11 mouse cellular contexts compared by ENCODE assay signal in genomic region chr1:180286081-180286831, GRCm38 (mm10). TPM values are rescaled to one million over a fixed set of nuclear protein-coding genes. Genes with fewer than 3 reads are reported as not detected.
A peak's percentile ranks its signal among the peaks of the same experiment; 100 is the strongest.
DNase-seq lines count a peak whose midpoint lies in the region; ATAC-seq and TF ChIP-seq lines count a peak whose summit lies in the region.
"Had no signal": no experiment of that assay in that cellular context is flagged by ENCODE, and none has a peak within 500 bp of the region (broad histone marks: within the 10 kb centered on the region; RNA-seq: fewer than 3 reads in every experiment).

No protein-coding gene starts in this region.

- ATAC-seq in heart, embryonic 11.5 days (replicated peaks; ENCODE audit: insufficient number of reproducible peaks, low FRiP score, low TSS enrichment): no peak
- no peak for ATAC-seq in erythroid progenitor cell, adult 5-6 weeks (replicated peaks; ENCODE audit: low FRiP score, poor library complexity, severe bottlenecking)

- no peak overlapping the region for H3K9ac ChIP-seq in heart, adult 2 months (ENCODE audit: low read depth, low read length)
- H3K9ac ChIP-seq in heart, embryonic 11.5 days (ENCODE audit: low read depth, low read length): no peak overlapping the region

- peak overlapping the region; percentile 85 for H3K27ac ChIP-seq in heart, adult 2 months
- H3K27ac ChIP-seq in heart, embryonic 11.5 days (ENCODE audit: low read depth, low read length): no peak overlapping the region
- peak overlapping the region; percentile 87 for H3K27ac ChIP-seq in limb, embryonic 10.5 days

- WGBS in heart, adult 2 months: 46% methylated on average over 15 of the region's 15 CpGs
- WGBS in heart, embryonic 11.5 days (ENCODE audit: insufficient replicate concordance): 67% methylated on average over 15 of the region's 15 CpGs
- 53% methylated on average over 15 of the region's 15 CpGs for WGBS in limb, embryonic 10.5 days

- TF ChIP-seq POLR2A in heart, adult 2 months (IDR thresholded peaks at IDR 0.05; ENCODE audit: insufficient read depth, low read depth, low read length): no peak

- TF ChIP-seq EP300 in heart, adult 2 months (IDR thresholded peaks at IDR 0.05; ENCODE audit: insufficient read depth, low read depth, low read length): peak; percentile 74; the same call in 1 of the 2 replicates

- H3K79me2 ChIP-seq in heart, adult 2 months (replicated peaks; ENCODE audit: control insufficient read depth, insufficient read depth, low read length): no peaks in the 10 kb centered on the region

- intact Hi-C loops in heart, adult 2 months (cut with DNase I): loop anchor here (2.0 kb wide), 1 partner anchor 17 kb away; no protein-coding TSS in a partner anchor

- no peak overlapping the region for H3K4me3 ChIP-seq in heart, adult 2 months
- no peak overlapping the region for H3K4me3 ChIP-seq in heart, embryonic 11.5 days (ENCODE audit: low read depth, low read length)
- peak overlapping the region; percentile 2; the same call in 1 of the 2 replicates for H3K4me3 ChIP-seq in limb, embryonic 10.5 days
- H3K4me3 ChIP-seq: erythroblast, embryonic 14.5 days had no signal

- H3K4me2 ChIP-seq in heart, embryonic 11.5 days: no peak overlapping the region

- peaks cover 18% of the 10 kb centered on the region for H3K4me1 ChIP-seq in heart, adult 2 months (ENCODE audit: control insufficient read depth, insufficient read depth, low read length)
- H3K4me1 ChIP-seq in heart, embryonic 11.5 days (ENCODE audit: control insufficient read depth, insufficient read depth, low read length): peaks cover 15% of the 10 kb centered on the region
- peaks cover 68% of the 10 kb centered on the region for H3K4me1 ChIP-seq in limb, embryonic 10.5 days

- TF ChIP-seq CTCF in heart, adult 2 months (IDR thresholded peaks at IDR 0.05): no peak

- H3K36me3 ChIP-seq in heart, adult 2 months (ENCODE audit: control insufficient read depth, insufficient read depth, low read length): no peaks in the 10 kb centered on the region
- H3K36me3 ChIP-seq in heart, embryonic 11.5 days (ENCODE audit: control insufficient read depth, insufficient read depth, low read length): no peaks in the 10 kb centered on the region
- no peaks in the 10 kb centered on the region for H3K36me3 ChIP-seq in limb, embryonic 10.5 days

- H3K9me3 ChIP-seq in heart, embryonic 11.5 days (replicated peaks; ENCODE audit: control insufficient read depth, low read length): no peaks in the 10 kb centered on the region
- no peaks in the 10 kb centered on the region for H3K9me3 ChIP-seq in limb, embryonic 10.5 days (replicated peaks)

- H3K27me3 ChIP-seq in heart, adult 2 months (ENCODE audit: control insufficient read depth, insufficient read depth, low read length): no peaks in the 10 kb centered on the region
- 0 out of 2 replicates have a peak, but pooled peaks cover 2% of the 10 kb centered on the region for H3K27me3 ChIP-seq in heart, embryonic 11.5 days (ENCODE audit: control insufficient read depth, insufficient read depth, low read length)
- no peaks in the 10 kb centered on the region for H3K27me3 ChIP-seq in limb, embryonic 10.5 days (ENCODE audit: low read depth, poor library complexity, severe bottlenecking)
- H3K27me3 ChIP-seq: CH12.LX had no signal

- DNase-seq in heart, adult 2 months: peak; percentile 65 to 70
- DNase-seq in adrenal gland, postnatal 25 days: peak; percentile 34
- DNase-seq in gastrocnemius, postnatal 25 days: peak; percentile 30
- peak; percentile 71 for DNase-seq in limb, embryonic 10.5 days (ENCODE audit: low spot score)
- no peak for DNase-seq in frontal cortex, postnatal 14 days (ENCODE audit: low spot score in 2 of 2)
- DNase-seq in left cerebral cortex, adult 9 months (ENCODE audit: low spot score in 2 of 2): no peak
- DNase-seq: right cerebral cortex, postnatal 4 days had no signal

RNA-seq across cellular contexts. Expression of gene Psen2, which starts 23.0 kb away (rescaled TPM):
- total RNA-seq in heart, adult 2 months (2021): 10 to 100 TPM; 11.6 to 13.1 TPM
- polyA plus RNA-seq in heart, adult 2 months (2012; rRNA removed): 30.5 and 35.8 TPM in 2 replicates
- 14.7 and 17.3 TPM in 2 replicates for polyA plus RNA-seq in heart, embryonic 11.5 days (2014; fragmentation: Nextera tagmentation; extraction: Ambion mirVana)
- 31.0 and 35.5 TPM in 2 replicates for total RNA-seq in adrenal gland, postnatal 25 days (2021)
- total RNA-seq in gastrocnemius, postnatal 25 days (2021): 1 to 10 TPM; 6.8 to 8.4 TPM
- 6.7 and 7.1 TPM in 2 replicates for polyA plus RNA-seq in limb, embryonic 10.5 days (2016; fragmentation: Nextera tagmentation; extraction: Ambion mirVana)
- total RNA-seq in erythroid progenitor cell, adult 5-6 weeks (2015; ENCODE audit: low replicate concordance): 4.2 and 12.6 TPM in 2 replicates
- total RNA-seq in erythroid progenitor cell, adult 5-6 weeks (2017; ENCODE audit: low replicate concordance): 5.9 and 7.3 TPM in 2 replicates

RNA-seq across cellular contexts. Expression of gene Itpkb, which starts 44.0 kb away (rescaled TPM):
- 10 to 100 TPM; 50.0 to 50.7 TPM for total RNA-seq in heart, adult 2 months (2021)
- polyA plus RNA-seq in heart, adult 2 months (2012; rRNA removed): 21.5 and 29.9 TPM in 2 replicates
- polyA plus RNA-seq in heart, embryonic 11.5 days (2014; fragmentation: Nextera tagmentation; extraction: Ambion mirVana): 3.2 and 4.0 TPM in 2 replicates
- 57.7 and 71.2 TPM in 2 replicates for total RNA-seq in adrenal gland, postnatal 25 days (2021)
- total RNA-seq in gastrocnemius, postnatal 25 days (2021): 10 to 100 TPM; 16.0 to 18.0 TPM
- polyA plus RNA-seq in limb, embryonic 10.5 days (2016; fragmentation: Nextera tagmentation; extraction: Ambion mirVana): 6.2 and 10.1 TPM in 2 replicates
- total RNA-seq in erythroid progenitor cell, adult 5-6 weeks (2015; ENCODE audit: low replicate concordance): 2.5 and 6.5 TPM in 2 replicates
- total RNA-seq in erythroid progenitor cell, adult 5-6 weeks (2017; ENCODE audit: low replicate concordance): 1.9 and 2.6 TPM in 2 replicates

Comparison
In these comparisons a context has a peak if more than half of its experiments do, and no peak if none do; other contexts are left out.
1. DNase-seq: peak in heart, adult 2 months (2 of 2), adrenal gland, postnatal 25 days (single experiment), gastrocnemius, postnatal 25 days (single experiment) and limb, embryonic 10.5 days (single experiment); none in frontal cortex, postnatal 14 days (0 of 2) and left cerebral cortex, adult 9 months (0 of 2).